Mouse (Mus musculus): ENCODE results near the gene Ache.

DNA sequence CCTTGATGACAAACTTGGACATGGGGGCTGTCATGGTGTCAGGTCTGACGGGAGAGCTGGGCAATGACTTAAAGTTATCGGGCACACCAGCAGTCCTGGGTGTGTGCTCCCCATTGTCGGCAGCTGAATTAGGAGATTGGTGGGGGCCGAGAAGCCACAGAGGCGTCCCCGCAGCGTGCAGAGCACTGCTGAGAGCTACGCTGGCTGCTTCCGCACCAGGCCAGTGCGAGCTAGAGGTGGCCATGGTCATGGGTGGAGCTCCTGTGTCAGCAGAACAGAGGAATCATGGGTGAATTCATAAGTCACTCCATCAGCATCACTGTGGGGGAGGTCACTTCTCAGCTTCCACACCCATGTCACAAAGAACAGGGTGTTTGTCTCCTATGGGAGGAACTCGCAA, 22.5 kb upstream of the Ache start:
- no peak for TF ChIP-seq POLR2A (IDR thresholded peaks at IDR 0.05; ENCODE audit: control insufficient read depth, low read depth, low read length)
- TF ChIP-seq CTCF (IDR thresholded peaks at IDR 0.05; ENCODE audit: control insufficient read depth, insufficient read depth, insufficient replicate concordance, low read depth, low read length), result no peak

Data from testis, adult 2 months (tissue).